Mouse (Mus musculus): Measurements from ENCODE around the gene Gm9611. TPM values are rescaled to one million over a fixed set of nuclear protein-coding genes. Genes with fewer than 3 reads are reported as not detected.
"Not testable (repeated sequence)": the region's sequence is repeated elsewhere in the genome, so short reads cannot be mapped to it uniquely, and the experiment has no call there.

Gene Gm9611
- not detected for total RNA-seq (2018; cell fraction: chromatin; rRNA removed)
- not detected for total RNA-seq (2018; cell fraction: cytosol; rRNA removed)
- not detected for total RNA-seq (2018; cell fraction: nucleus; rRNA removed)
- not detected in 3 replicates for polyA plus RNA-seq (2018)

- not testable (repeated sequence) for H3K27ac ChIP-seq; H3K36me3 ChIP-seq (ENCODE audit: inconsistent target); H3K4me3 ChIP-seq (ENCODE audit: inconsistent target); H3K79me2 ChIP-seq (ENCODE audit: inconsistent target)
- no CpG with 5 or more reads among the region's 3 CpGs for WGBS (ENCODE audit: missing documents)
Observed at GRCm38 (mm10) chr14:42297258-42297657, at the start of gene Gm9611. TSS of gene Gm9611 (minus strand) at chr14:42297358.

GRCm38 (mm10) chr14:42309910-42310309, 12.8 kb upstream of the Gm9611 start, which contains the start of gene Gm7995:
TSS of gene Gm7995 (plus strand) at chr14:42310210.
- not testable (repeated sequence) for H3K36me3 ChIP-seq (ENCODE audit: inconsistent target); H3K4me3 ChIP-seq (ENCODE audit: inconsistent target); H3K79me2 ChIP-seq (ENCODE audit: inconsistent target); H3K27ac ChIP-seq
- no CpG with 5 or more reads among the region's 1 CpGs for WGBS (ENCODE audit: missing documents)

- H3K79me2 ChIP-seq (ENCODE audit: inconsistent target); H3K27ac ChIP-seq; H3K4me3 ChIP-seq (ENCODE audit: inconsistent target); H3K36me3 ChIP-seq (ENCODE audit: inconsistent target): not testable (repeated sequence)
- WGBS (ENCODE audit: missing documents), result no CpG with 5 or more reads among the region's 3 CpGs
Observed at GRCm38 (mm10) chr14:42259948-42260347, 37.2 kb downstream of the Gm9611 start, which contains the start of gene Gm17026. TSS of gene Gm17026 (minus strand) at chr14:42260048.

Other genes with a start within 250 kb of the Gm9611 start
- not detected in 3 replicates for gene Gm7951, start 180.0 kb downstream of the Gm9611 start, polyA plus RNA-seq (2018)
- not detected in 3 replicates for gene Gm17027, start 134.7 kb downstream of the Gm9611 start, polyA plus RNA-seq (2018)
- gene Gm3573, start 106.6 kb downstream of the Gm9611 start, polyA plus RNA-seq (2018), result not detected in 3 replicates
- not detected in 3 replicates for gene Gm17026, start 37.3 kb downstream of the Gm9611 start, polyA plus RNA-seq (2018)
- gene Gm7995, start 12.9 kb upstream of the Gm9611 start, polyA plus RNA-seq (2018), result not detected in 3 replicates
- not detected in 3 replicates for gene Gm8005, start 142.3 kb upstream of the Gm9611 start, polyA plus RNA-seq (2018)
- not detected in 3 replicates for gene Gm8011, start 166.5 kb upstream of the Gm9611 start, polyA plus RNA-seq (2018)
- gene Gm8020, start 205.0 kb upstream of the Gm9611 start, polyA plus RNA-seq (2018), result not detected in 3 replicates
- gene Gm8024, start 226.9 kb upstream of the Gm9611 start, polyA plus RNA-seq (2018), result not detected in 3 replicates